Mouse (Mus musculus): ENCODE results near the gene Slc50a1. TPM values are rescaled to one million over a fixed set of nuclear protein-coding genes. Genes with fewer than 3 reads are reported as not detected.

Slc50a1 gene
- total RNA-seq, 2 experiments from 2014 or later = 17.3 to 21.3 TPM

GRCm38 (mm10) chr3:89270891-89271290 lies 521 bp upstream of the Slc50a1 start:
- peak; percentile 53 for DNase-seq
- intact Hi-C loops (cut with DNase I) = no loop called here

- intact Hi-C loops (cut with DNase I) = no loop called here
- no peak for DNase-seq
These were observed 1.5 kb downstream of the Slc50a1 start for GRCm38 (mm10) chr3:89268916-89269315.

- intact Hi-C loops (cut with DNase I) = no loop called here
- peak; percentile 72 for DNase-seq
These were observed 3.9 kb downstream of the Slc50a1 start for GRCm38 (mm10) chr3:89266439-89266893.

- intact Hi-C loops (cut with DNase I) = no loop called here
- no peak for DNase-seq
These were observed 8.0 kb downstream of the Slc50a1 start for GRCm38 (mm10) chr3:89262417-89262816.

GRCm38 (mm10) chr3:89260211-89260610 lies 10.2 kb downstream of the Slc50a1 start:
- intact Hi-C loops (cut with DNase I) = no loop called here
- no peak for DNase-seq

- no peak for DNase-seq
- intact Hi-C loops (cut with DNase I) = no loop called here
These were observed 11.3 kb downstream of the Slc50a1 start, which contains the start of gene Dpm3 for GRCm38 (mm10) chr3:89259076-89259475. TSS of gene Dpm3 (plus strand) at chr3:89259358.

GRCm38 (mm10) chr3:89256177-89256576 lies 14.2 kb downstream of the Slc50a1 start:
- intact Hi-C loops (cut with DNase I) = no loop called here

GRCm38 (mm10) chr3:89254994-89255393 lies 15.4 kb downstream of the Slc50a1 start:
- intact Hi-C loops (cut with DNase I) = no loop called here
- DNase-seq = no peak

More at GRCm38 (mm10) chr3:89256177-89256576, 14.2 kb downstream of the Slc50a1 start:
- no peak for DNase-seq

- DNase-seq = peak; percentile 18
- intact Hi-C loops (cut with DNase I) = no loop called here
These were observed 18.9 kb downstream of the Slc50a1 start for GRCm38 (mm10) chr3:89251365-89251895.

GRCm38 (mm10) chr3:89250435-89251040 lies 19.8 kb downstream of the Slc50a1 start:
- intact Hi-C loops (cut with DNase I) = no loop called here
- DNase-seq = peak; percentile 57

- no peak for DNase-seq
- intact Hi-C loops (cut with DNase I) = loop anchor here (5.0 kb wide), 1 partner anchor 35 kb away; the partner anchor contains the start of gene Efna1
These were observed 22.9 kb downstream of the Slc50a1 start for GRCm38 (mm10) chr3:89247466-89247865.

- peak; percentile 95 for DNase-seq
- intact Hi-C loops (cut with DNase I) = loop anchor here (5.0 kb wide), 1 partner anchor 36 kb away; the partner anchor contains the start of gene Efna1
These were observed 23.9 kb downstream of the Slc50a1 start, which contains the start of gene Trim46 for GRCm38 (mm10) chr3:89246261-89247100. TSS of gene Trim46 (minus strand) at chr3:89246309.

- intact Hi-C loops (cut with DNase I) = loop anchor here (5.0 kb wide), 1 partner anchor 37 kb away; the partner anchor contains the start of gene Efna1
- DNase-seq = peak; percentile 77
These were observed 24.6 kb downstream of the Slc50a1 start, which contains the start of gene Krtcap2 for GRCm38 (mm10) chr3:89245688-89246171. TSS of gene Krtcap2 (plus strand) at chr3:89245966.

- intact Hi-C loops (cut with DNase I) = loop anchor here (5.0 kb wide), 1 partner anchor 37 kb away; the partner anchor contains the start of gene Efna1
- peak; percentile 93 for DNase-seq
These were observed 25.2 kb downstream of the Slc50a1 start for GRCm38 (mm10) chr3:89244982-89245687.

GRCm38 (mm10) chr3:89244158-89244981 lies 26.0 kb downstream of the Slc50a1 start:
- intact Hi-C loops (cut with DNase I) = no loop called here
- peak; percentile 58 for DNase-seq

- DNase-seq = peak; percentile 42
- intact Hi-C loops (cut with DNase I) = no loop called here
These were observed 26.8 kb downstream of the Slc50a1 start for GRCm38 (mm10) chr3:89243609-89244008.

GRCm38 (mm10) chr3:89242331-89242895 lies 28.0 kb downstream of the Slc50a1 start:
- intact Hi-C loops (cut with DNase I) = no loop called here
- peak; percentile 73 for DNase-seq

- no peak for DNase-seq
- intact Hi-C loops (cut with DNase I) = no loop called here
These were observed 31.9 kb downstream of the Slc50a1 start for GRCm38 (mm10) chr3:89238494-89238893.

- DNase-seq = no peak
These were observed 32.7 kb downstream of the Slc50a1 start for GRCm38 (mm10) chr3:89237682-89238081.

More at GRCm38 (mm10) chr3:89237682-89238081, 32.7 kb downstream of the Slc50a1 start:
- intact Hi-C loops (cut with DNase I) = no loop called here

Data from left cerebral cortex, postnatal 4 days (tissue).